Mouse (Mus musculus) hindbrain, embryonic 11.5 days (tissue): ENCODE results near the gene Ap4m1. TPM values are rescaled to one million over a fixed set of nuclear protein-coding genes. Genes with fewer than 3 reads are reported as not detected.

Experiments
- ATAC-seq: fragments of 200-750 bp; cut with Nextera tagmentation; 2 replicates; pipeline ENCODE4 v1.8.0; 2017; ENCODE audit warnings: mild to moderate bottlenecking, moderate TSS enrichment, moderate library complexity; ENCODE audit not compliant: low FRiP score
- DNase-seq: peaks from one replicate; pipeline ENCODE4 v3.0.0-alpha.2; 2015; ENCODE audit warnings: low spot score
- H3K27ac ChIP-seq: fragments of 300-500 bp; sonication (generic); 2 replicates; pipeline ENCODE4 v1.5.1; 2014; ENCODE audit warnings: mild to moderate bottlenecking, low read depth, low read length
- H3K27me3 ChIP-seq: fragments of 300-500 bp; sonication (generic); 2 replicates; pipeline ENCODE4 v1.6.1; 2014; ENCODE audit warnings: mild to moderate bottlenecking, low read length, moderate library complexity, mixed read lengths; ENCODE audit not compliant: control insufficient read depth, insufficient read depth
- H3K36me3 ChIP-seq: fragments of 300-500 bp; sonication (generic); 2 replicates; pipeline ENCODE4 v1.6.1; 2014; ENCODE audit warnings: mild to moderate bottlenecking, low read length, moderate library complexity, mixed read lengths; ENCODE audit not compliant: control insufficient read depth, insufficient read depth
- H3K4me1 ChIP-seq: fragments of 300-500 bp; sonication (generic); replicated peaks from 2 replicates; pipeline ENCODE4 v1.6.1; 2014; ENCODE audit warnings: low read length, mixed read lengths; ENCODE audit not compliant: control insufficient read depth, insufficient read depth
- H3K4me2 ChIP-seq: fragments of 300-500 bp; sonication (generic); replicated peaks from 2 replicates; pipeline ENCODE4 v1.6.1; 2014; ENCODE audit warnings: mild to moderate bottlenecking, low read depth, low read length
- H3K4me3 ChIP-seq: fragments of 300-500 bp; sonication (generic); 2 replicates; pipeline ENCODE4 v1.5.1; 2014; ENCODE audit warnings: low read depth, low read length
- H3K9ac ChIP-seq: fragments of 300-500 bp; sonication (generic); 2 replicates; pipeline ENCODE4 v1.6.1; 2014; ENCODE audit warnings: low read depth, low read length
- H3K9me3 ChIP-seq: fragments of 300-500 bp; sonication (generic); 2 replicates; pipeline ENCODE4 v1.6.1; 2016; ENCODE audit warnings: low read length; ENCODE audit not compliant: control insufficient read depth
- WGBS: fragments of 180-500 bp; shearing (Covaris S2); extraction: QIAGEN DNeasy Blood & Tissue Kit; methylation state at CpG from one replicate; pipeline ENCODE4 v1.1.7; 2014; 5-methylcytosine and 5-hydroxymethylcytosine counted together
- polyA plus RNA-seq: library from polyadenylated mRNA; unstranded; fragments of >200 nt; fragmentation: Nextera tagmentation; extraction: Ambion mirVana; gene quantifications from 2 replicates; pipeline ENCODE4 v1.2.1, GENCODE M21; 2014

Gene Ap4m1
- polyA plus RNA-seq, 1 experiment from 2014 or later: 19.9 TPM

DNA sequence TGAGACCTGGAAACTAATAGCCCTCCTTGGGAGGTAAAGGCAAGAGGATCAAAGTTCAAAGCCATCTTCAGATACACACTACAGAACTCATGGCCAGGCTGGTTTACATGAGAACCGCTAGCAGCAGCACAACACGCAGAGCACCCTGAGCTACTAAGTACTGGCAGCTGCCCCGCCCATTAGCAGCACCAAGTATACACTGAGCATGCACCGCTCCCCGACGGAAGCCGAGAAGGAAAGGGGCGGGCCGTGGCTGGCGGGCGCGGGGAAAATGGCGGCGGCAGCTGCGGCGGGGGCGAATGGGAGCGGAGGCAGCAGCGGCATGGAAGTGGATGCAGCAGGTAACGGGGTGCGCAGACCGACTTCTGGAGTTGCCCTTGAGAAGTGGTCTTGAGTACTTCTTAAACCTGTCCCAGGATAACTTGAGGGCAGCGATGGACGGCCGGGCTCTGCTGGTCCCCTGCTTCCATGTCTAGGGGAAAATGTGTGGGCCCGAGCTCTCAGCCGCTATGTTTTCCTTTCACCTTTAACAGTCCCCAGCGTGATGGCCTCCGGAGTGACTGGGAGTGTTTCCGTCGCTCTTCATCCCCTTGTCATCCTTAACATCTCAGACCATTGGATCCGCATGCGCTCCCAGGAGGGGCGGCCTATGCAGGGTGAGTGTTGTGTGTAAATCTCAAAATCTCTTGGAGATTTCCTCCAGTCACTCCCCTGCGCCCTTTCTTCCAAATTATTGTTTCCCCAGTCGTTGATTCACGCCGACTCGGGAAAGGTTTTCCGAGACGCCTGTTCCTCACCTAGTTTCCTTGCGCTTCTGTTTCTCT is 10.7 kb upstream of the Ap4m1 start, which contains the start of gene Cops6:
Cops6 (plus strand) TSS at position 230 of the 824 bp plus-strand sequence.
- peak within 1 kb of the TSS; percentile 74 for H3K9ac ChIP-seq
- H3K4me1 ChIP-seq: no peaks in the 10 kb centered on the region; the same call in 1 of the 2 replicates
- H3K4me2 ChIP-seq: peak within 1 kb of the TSS; percentile 83
- ATAC-seq (peak; percentile 92), DNase-seq (peak; percentile 95)
- no peaks in the 10 kb centered on the region for H3K9me3 ChIP-seq
- WGBS: 1% methylated on average over 42 of the region's 42 CpGs
- no peaks in the 10 kb centered on the region for H3K27me3 ChIP-seq
- peak within 1 kb of the TSS; percentile 45; the same call in 1 of the 2 replicates for H3K27ac ChIP-seq
- H3K36me3 ChIP-seq: peaks cover 15% of the 10 kb centered on the region; the same call in 1 of the 2 replicates
- H3K4me3 ChIP-seq: peak within 1 kb of the TSS; percentile 75

DNA sequence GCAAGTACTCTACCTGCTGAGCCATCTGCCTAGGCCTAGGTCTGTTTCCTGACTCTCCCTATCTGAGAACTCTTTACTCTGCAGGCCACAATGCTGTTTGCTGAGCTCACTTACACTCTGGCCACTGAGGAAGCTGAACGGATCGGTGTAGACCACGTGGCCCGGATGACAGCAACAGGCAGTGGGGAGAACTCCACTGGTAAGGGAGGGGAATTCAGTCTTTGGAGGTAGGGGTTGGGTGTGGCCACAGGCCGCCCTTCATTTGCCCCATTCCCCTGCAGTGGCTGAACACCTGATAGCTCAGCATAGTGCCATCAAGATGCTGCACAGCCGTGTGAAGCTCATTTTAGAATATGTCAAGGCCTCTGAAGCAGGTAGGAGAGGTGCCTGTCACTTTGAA is 8.8 kb upstream of the Ap4m1 start:
- 76% methylated on average over 6 of the region's 6 CpGs for WGBS
- Histone ChIP-seq H3K4me3 (0 out of 2 replicates have a peak overlapping the region, but pooled peaks have one; percentile 6), H3K4me2 (no peak overlapping the region)

DNA sequence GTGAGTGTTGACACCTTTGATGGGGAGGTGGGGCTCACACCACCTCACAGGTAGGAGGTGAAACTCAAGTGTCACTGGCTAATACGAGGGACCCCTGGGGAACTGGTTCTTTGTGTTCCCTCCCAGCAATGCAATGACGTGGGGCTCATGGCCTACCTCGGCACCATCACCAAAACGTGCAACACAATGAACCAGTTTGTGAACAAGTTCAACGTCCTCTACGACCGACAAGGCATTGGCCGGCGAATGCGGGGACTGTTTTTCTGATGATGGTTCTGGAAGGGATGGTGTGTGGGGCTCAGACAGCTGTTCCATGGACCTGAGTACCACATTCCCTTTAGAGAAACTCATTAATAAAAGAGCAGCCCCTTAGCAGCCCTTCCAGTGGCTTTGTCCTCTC is 8.2 kb upstream of the Ap4m1 start:
- H3K27ac ChIP-seq: no peak overlapping the region
- H3K9ac ChIP-seq: no peak overlapping the region
- no peaks in the 10 kb centered on the region for H3K9me3 ChIP-seq
- no peaks in the 10 kb centered on the region; the same call in 1 of the 2 replicates for H3K4me1 ChIP-seq
- peaks cover 26% of the 10 kb centered on the region for H3K36me3 ChIP-seq
- peak; percentile 19 for DNase-seq
- WGBS: 69% methylated on average over 10 of the region's 10 CpGs
- no peak for ATAC-seq
- no peak overlapping the region for H3K4me2 ChIP-seq
- no peak overlapping the region for H3K4me3 ChIP-seq
- H3K27me3 ChIP-seq: no peaks in the 10 kb centered on the region

More for the DNA sequence above, 8.8 kb upstream of the Ap4m1 start:
- DNase-seq (no peak), ATAC-seq (no peak)
- H3K9ac ChIP-seq: no peak overlapping the region
- peaks cover 23% of the 10 kb centered on the region for H3K36me3 ChIP-seq
- H3K27ac ChIP-seq: no peak overlapping the region
- no peaks in the 10 kb centered on the region for H3K9me3 ChIP-seq
- no peaks in the 10 kb centered on the region for H3K27me3 ChIP-seq
- H3K4me1 ChIP-seq: no peaks in the 10 kb centered on the region; the same call in 1 of the 2 replicates

DNA sequence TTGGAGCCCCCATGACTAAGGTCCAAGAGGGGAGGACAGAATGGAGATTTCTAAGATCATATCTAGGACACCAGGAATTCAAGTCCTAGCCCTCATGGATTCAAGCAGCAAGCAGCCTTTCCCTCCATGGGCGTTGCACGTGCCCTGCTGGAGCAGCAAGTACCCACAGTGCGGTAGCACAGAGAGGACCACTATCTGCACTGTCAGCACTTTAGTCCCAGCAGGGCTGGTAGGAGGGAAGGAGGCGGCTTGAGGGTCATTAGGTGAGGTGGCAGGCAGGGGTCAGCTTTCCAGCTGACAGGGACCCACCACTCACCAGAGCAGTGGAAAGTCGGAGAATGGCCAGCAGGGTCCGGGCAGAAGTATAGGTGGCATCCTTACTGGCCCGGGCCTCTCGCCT is 6.2 kb upstream of the Ap4m1 start:
- WGBS: 78% methylated on average over 8 of the region's 8 CpGs
- no peak for DNase-seq
- no peak overlapping the region for H3K4me2 ChIP-seq
- ATAC-seq: no peak
- H3K4me3 ChIP-seq: no peak overlapping the region
- no peaks in the 10 kb centered on the region for H3K9me3 ChIP-seq
- H3K4me1 ChIP-seq: peaks cover 3% of the 10 kb centered on the region; the same call in 1 of the 2 replicates
- H3K27me3 ChIP-seq: no peaks in the 10 kb centered on the region
- H3K36me3 ChIP-seq: peaks cover 29% of the 10 kb centered on the region
- H3K9ac ChIP-seq: no peak overlapping the region
- no peak overlapping the region for H3K27ac ChIP-seq

DNA sequence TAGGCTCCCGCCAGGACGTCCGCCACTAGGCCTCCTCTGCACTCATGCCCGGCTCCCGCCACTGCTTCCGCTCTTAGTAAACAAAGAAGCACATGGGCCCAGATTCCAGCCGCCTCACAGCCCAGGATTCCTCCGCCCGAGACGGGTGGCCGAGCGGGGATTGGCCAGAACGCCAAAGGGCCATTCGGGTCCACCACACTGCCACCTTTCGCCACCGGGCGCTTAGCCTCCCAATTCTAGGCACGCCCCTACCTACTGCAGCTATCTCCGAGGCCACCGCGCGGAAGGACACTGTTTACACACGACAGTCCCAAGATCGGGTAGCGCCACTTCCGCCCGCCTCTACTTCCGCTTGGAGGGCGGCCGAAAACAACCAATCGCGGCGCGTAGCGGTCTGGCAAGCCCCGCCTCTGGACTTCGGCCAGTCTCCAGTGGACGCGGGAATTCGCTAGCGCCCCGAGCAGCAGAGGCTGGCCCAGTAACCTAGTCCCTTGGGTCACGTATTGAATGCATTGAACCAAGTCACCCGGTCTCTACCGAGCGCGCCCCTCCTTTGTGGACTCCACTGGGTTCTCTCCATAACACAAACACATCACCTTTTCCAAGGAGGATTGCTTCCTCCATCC is 753 bp upstream of the Ap4m1 start:
- H3K9ac ChIP-seq: peak overlapping the region; percentile 72
- H3K4me1 ChIP-seq: peaks cover 3% of the 10 kb centered on the region; the same call in 1 of the 2 replicates
- H3K4me2 ChIP-seq: peak overlapping the region; percentile 92
- ATAC-seq (peak; percentile 93), DNase-seq (peak; percentile 97)
- H3K36me3 ChIP-seq: peaks cover 14% of the 10 kb centered on the region; the same call in 1 of the 2 replicates
- H3K4me3 ChIP-seq: peak overlapping the region; percentile 69
- WGBS: under 1% methylated on average over 47 of the region's 47 CpGs
- H3K27me3 ChIP-seq: no peaks in the 10 kb centered on the region
- peak overlapping the region; percentile 92 for H3K27ac ChIP-seq
- no peaks in the 10 kb centered on the region for H3K9me3 ChIP-seq

DNA sequence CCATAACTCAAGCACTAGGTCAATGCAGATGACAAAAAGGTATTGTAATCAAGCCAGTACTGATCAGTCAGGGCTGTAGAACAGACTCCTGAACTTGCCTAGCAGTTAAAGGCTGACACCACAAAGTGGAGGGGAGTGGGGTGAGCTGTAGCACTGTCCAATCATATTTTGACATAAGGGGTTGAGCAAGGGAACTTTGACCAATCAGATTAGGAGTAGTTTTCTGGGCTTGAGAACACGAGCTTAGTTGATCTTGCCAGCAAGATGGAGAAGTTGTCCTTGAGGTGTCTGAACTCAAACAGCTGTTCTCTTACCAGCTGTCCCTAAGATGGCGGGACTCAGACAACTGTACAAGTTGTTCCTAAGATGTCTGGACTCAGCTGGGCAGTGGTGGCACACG is 1.4 kb downstream of the Ap4m1 start:
- Histone ChIP-seq H3K27ac (no peak overlapping the region), H3K4me2 (no peak overlapping the region), H3K27me3 (no peaks in the 10 kb centered on the region), H3K9ac (no peak overlapping the region), H3K4me3 (no peak overlapping the region), H3K9me3 (no peaks in the 10 kb centered on the region), H3K36me3 (peaks cover 5% of the 10 kb centered on the region; the same call in 1 of the 2 replicates), H3K4me1 (peaks cover 3% of the 10 kb centered on the region; the same call in 1 of the 2 replicates)
- 84% methylated on average over 3 of the region's 3 CpGs for WGBS
- DNase-seq (no peak), ATAC-seq (no peak)

DNA sequence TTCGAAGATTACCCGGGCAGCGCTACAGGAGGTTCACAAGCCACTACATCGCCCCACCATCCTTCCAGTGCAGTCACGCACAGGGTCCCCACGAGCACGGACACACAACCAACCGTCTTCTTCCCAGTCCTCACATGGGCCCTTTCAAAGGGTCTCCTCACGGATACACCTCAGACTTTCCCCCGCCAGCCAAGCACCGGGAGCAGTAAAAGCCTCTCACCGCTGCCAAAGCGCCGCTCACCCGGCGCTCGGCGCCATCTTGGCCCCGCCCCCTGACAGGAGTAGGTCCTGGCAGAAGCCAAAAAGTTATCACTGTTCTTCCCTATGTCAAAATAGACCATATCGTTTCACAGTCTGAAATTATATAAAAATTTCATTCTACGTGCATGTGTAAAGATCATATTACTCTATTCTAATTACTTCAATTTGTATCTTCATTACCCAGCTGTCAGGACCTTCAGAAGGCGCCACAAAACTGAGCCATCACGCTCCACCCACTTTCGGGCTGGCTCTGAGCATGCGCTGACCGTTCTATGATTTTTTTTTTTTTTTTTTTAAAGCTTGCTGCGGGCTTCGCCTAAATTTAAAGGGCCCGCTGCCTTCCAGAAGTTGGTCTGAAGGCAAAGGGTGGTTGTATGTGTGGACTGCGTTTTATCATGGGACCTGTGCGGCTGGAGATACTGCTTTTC is 15.3 kb downstream of the Ap4m1 start, which contains the start of the genes Taf6 and Cnpy4:
Taf6 (minus strand) TSS at position 502 of the 689 bp plus-strand sequence.
Cnpy4 (plus strand) TSS at position 536 of the 689 bp plus-strand sequence.
- no peaks in the 10 kb centered on the region for H3K27me3 ChIP-seq
- ATAC-seq (peak; percentile 85), DNase-seq (peak; percentile 87)
- H3K9me3 ChIP-seq: no peaks in the 10 kb centered on the region
- peak within 1 kb of the TSS; percentile 63 for H3K4me3 ChIP-seq
- no peaks in the 10 kb centered on the region for H3K4me1 ChIP-seq
- H3K36me3 ChIP-seq: 0 out of 2 replicates have a peak, but pooled peaks cover 10% of the 10 kb centered on the region
- peak within 1 kb of the TSS; percentile 51; the same call in 1 of the 2 replicates for H3K27ac ChIP-seq
- WGBS: under 1% methylated on average over 31 of the region's 31 CpGs
- peak within 1 kb of the TSS; percentile 54 for H3K4me2 ChIP-seq
- H3K9ac ChIP-seq: peak within 1 kb of the TSS; percentile 80

DNA sequence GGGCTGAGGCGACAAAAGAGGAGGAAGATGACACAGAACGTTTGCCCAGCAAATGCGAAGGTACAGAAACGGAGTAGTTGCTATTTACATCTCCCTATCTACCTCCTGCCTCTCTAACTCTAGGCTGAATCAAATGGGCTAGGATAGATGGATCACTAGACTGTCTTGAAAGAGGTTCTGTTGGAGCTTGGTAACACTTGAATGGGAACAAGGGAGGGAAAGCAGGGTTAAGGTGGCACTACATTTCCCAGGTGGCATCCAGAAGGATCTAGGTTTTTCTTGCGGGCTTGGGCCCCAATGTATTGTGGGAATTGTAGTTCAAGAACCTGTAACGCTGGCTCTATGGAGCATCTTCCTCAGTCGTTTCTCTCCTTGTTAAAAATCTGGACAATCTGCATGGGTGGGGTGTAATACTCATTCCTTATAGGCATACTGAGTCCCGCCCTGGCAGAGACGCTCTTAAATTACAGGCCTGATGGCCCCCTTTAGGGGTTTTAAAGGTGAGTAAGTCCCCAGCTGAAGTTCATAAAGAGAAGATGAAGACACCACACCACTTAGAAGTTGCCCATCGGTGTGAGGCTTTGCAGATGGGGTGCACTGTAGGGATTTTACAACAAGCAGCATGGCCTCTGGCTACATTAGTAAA is 16.0 kb downstream of the Ap4m1 start:
- H3K27me3 ChIP-seq: no peaks in the 10 kb centered on the region
- no peaks in the 10 kb centered on the region for H3K4me1 ChIP-seq
- H3K36me3 ChIP-seq: 0 out of 2 replicates have a peak, but pooled peaks cover 8% of the 10 kb centered on the region
- H3K9ac ChIP-seq: peak overlapping the region; percentile 80
- DNase-seq: peak; percentile 79
- ATAC-seq: peak; percentile 82
- no peaks in the 10 kb centered on the region for H3K9me3 ChIP-seq
- under 1% methylated on average over 10 of the region's 10 CpGs for WGBS
- H3K4me2 ChIP-seq: peak overlapping the region; percentile 54
- H3K4me3 ChIP-seq: peak overlapping the region; percentile 63
- H3K27ac ChIP-seq: peak overlapping the region; percentile 51; the same call in 1 of the 2 replicates
